Mouse (Mus musculus): ENCODE data around the gene Nfrkb.

The Nfrkb gene

DNA sequence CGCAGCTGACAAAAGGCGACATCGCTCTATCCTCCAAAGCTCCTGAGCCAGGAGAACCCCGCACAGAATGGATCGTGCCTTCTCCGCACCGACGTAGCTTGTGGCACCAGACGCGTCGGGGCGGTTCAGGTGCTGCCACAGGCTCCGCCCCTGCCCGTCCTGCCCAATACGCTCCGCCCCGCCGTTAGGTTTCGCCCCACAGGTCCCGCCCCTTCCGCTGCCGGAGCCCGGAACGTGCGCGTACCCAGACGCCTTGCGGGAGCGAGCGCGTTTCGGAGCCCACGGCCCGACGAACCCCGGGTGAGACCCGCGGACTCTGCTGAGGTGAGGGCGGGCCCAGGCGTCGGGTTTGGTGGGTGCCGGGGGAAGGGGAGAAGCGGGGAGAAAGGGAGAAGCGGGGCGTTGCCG lies at the start of gene Nfrkb:
Nfrkb (plus strand) TSS at position 246 of the 408 bp plus-strand sequence.
- DNase-seq (ENCODE audit: low spot score), result peak; percentile 91

DNA sequence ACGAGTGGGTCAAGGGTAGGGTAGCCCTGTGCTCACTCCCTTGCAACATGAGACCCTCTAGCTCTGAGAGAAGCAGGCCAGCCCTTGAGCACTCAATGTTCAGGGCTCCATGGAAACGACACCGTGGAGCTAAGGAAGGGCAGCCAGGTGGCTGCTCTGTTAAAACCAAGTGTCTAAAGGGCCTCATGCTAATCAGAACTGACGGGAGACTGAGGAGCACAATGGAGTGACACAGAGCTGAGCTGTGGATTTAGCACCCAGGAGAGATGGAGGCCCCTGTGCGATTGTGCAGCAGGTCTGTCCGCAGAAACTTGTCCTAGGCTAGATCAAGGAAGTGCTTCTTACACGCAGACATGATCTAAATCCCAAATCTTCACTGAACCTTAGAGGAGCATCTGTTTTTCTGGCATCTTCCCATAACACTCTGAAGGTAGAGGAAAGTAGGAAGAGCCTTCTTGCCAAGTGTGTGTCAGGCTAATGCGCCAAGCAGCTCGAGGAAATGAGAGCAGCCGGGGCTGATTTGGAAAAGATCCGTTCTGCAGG lies 41.6 kb upstream of the Nfrkb start:
- DNase-seq (ENCODE audit: low spot score), result no peak

- no peak for DNase-seq (ENCODE audit: low spot score)
Measured at GRCm38 (mm10) chr9:31346575-31347080, 39.4 kb upstream of the Nfrkb start.

GRCm38 (mm10) chr9:31348458-31348857 lies 37.5 kb upstream of the Nfrkb start:
- no peak for DNase-seq (ENCODE audit: low spot score)

DNA sequence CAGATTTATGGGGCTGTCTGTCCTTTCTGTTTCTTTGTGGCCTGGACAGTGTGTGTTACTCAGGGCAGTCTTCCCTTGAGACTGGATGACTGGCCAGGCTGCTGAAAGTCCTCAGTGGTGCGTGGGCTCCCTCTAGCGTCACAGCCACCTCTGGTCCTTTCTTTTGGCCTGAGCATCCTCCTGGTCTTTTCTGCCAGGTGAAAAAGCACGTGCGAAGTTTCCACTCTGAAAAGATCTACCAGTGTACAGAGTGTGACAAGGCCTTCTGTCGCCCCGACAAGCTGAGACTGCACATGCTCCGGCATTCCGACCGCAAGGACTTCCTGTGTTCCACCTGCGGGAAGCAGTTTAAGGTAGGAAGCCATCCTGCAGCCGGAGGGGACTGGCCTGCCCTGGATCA lies 37.1 kb upstream of the Nfrkb start:
- peak; percentile 79 for DNase-seq (ENCODE audit: low spot score)

GRCm38 (mm10) chr9:31352716-31353115 lies 33.3 kb upstream of the Nfrkb start:
- DNase-seq (ENCODE audit: low spot score), result no peak

- no peak for DNase-seq (ENCODE audit: low spot score)
Measured at GRCm38 (mm10) chr9:31353518-31353917, 32.5 kb upstream of the Nfrkb start.

DNA sequence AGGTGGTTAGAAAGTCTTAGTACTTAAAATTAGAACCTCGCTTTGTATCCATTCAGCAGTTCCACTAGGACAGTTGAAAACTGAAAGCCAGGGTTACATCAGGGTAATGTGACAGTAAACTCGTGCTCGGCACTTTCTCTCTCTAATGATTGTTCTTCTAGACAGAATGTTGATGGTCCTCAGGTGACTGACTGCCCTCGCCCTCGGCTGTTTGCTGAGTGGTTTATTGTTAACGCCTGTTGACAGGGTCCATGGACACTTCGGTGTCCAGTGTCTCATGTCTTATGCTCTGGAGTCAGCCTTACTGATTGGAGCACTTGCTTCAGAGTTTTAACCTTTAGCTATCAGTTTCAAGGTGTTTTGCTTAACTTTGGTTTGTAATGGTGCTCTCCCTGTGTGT lies 31.9 kb upstream of the Nfrkb start:
- DNase-seq (ENCODE audit: low spot score), result no peak

DNA sequence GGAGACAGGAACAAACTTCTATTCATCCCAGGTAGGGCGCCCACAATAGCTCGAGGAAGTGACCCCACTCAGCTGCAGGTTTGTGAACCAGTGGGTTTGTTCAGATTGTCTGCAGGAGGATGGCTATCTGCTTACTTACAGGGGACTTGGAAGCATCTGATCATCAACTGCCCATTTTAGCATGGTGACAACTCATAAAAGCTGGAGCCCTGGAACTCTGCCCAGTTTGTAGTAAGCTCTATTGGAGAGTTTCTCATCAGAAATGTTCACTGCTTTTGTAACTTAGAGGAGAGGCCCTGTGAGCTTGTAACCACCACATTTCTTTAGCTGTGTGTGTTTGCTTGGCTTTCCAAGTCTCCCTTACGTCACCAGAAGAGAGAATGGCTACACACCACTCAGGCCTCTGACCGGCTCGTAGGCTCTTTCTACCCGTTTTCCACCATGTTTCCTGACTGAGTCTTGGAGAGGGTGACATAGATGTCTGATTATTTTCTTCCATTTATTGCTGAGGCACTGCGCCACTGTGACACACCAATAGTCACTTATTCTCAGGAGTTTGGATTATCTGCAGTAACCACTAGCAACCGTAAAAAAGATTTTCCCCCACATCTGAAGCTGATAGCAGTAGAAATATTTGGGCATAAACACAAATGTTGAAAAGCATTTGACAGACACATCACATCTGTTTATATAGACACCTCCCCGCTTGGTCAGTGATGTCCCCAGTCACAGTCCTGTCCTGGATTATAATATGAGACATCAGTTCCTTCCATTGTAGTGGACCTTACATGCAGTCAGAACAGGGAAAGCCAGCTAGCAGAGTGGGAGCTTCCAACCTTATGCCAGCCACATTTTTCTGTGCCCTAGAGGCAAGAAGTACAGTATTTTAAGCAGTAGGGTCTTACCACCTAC lies 22.0 kb upstream of the Nfrkb start:
- DNase-seq (ENCODE audit: low spot score), result no peak

- peak; percentile 14 for DNase-seq (ENCODE audit: low spot score)
Measured at GRCm38 (mm10) chr9:31365086-31365485, 20.9 kb upstream of the Nfrkb start.

DNA sequence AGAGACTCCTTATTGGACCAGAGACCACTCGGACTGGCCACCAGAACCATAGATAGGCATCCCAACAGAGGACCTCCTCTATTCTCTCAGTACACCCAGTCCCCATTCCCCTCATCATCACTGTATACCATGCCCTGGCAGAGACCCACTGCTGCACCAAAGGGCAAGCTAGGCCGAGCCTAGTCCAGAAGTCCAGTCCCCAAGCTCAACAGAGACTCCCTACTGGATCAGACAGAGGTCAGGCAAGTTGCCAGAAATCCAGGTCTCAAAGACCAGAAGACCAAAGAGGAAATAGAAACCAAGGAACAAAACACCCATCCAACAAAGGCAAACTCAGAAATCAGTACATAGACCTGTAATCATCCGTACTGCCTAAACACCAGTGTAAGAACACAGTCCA lies 14.3 kb upstream of the Nfrkb start:
- DNase-seq (ENCODE audit: low spot score), result no peak

GRCm38 (mm10) chr9:31376661-31377060 lies 9.3 kb upstream of the Nfrkb start:
- DNase-seq (ENCODE audit: low spot score), result no peak

DNA sequence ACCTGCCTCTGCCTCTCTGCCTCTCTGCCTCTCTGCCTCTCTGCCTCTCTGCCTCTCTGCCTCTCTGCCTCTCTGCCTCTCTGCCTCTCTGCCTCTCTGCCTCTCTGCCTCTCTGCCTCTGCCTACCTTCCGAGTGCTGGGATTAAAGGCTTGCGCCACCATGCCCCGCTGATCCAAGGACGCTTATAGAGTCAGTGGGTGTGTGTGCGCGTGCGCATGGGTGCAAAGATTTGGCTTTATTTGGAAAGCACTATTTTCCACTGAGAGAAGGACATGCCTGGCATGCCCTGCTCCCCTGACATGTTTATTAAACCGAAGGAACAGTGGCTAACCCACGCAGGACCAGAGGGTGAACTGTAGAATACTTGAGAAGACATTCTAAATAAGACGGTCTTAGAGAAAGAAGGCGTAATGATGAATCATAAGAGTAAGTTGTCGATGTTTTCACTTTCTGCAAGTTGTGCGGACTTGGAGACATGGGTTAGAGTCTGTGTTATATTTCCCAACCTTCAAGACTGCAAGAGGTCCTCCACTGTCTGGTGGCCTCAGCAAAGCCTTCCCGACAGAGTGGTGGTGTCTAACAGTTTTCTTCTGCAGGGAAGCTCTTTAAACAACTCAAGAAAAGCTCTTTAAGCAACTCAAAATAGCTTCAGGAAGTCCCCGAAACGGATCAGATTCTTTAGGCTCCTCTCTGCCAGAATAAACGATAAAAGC lies 1.0 kb upstream of the Nfrkb start:
- DNase-seq (ENCODE audit: low spot score), result no peak

GRCm38 (mm10) chr9:31385500-31385869 lies 507 bp upstream of the Nfrkb start:
- DNase-seq (ENCODE audit: low spot score), result no peak

DNA sequence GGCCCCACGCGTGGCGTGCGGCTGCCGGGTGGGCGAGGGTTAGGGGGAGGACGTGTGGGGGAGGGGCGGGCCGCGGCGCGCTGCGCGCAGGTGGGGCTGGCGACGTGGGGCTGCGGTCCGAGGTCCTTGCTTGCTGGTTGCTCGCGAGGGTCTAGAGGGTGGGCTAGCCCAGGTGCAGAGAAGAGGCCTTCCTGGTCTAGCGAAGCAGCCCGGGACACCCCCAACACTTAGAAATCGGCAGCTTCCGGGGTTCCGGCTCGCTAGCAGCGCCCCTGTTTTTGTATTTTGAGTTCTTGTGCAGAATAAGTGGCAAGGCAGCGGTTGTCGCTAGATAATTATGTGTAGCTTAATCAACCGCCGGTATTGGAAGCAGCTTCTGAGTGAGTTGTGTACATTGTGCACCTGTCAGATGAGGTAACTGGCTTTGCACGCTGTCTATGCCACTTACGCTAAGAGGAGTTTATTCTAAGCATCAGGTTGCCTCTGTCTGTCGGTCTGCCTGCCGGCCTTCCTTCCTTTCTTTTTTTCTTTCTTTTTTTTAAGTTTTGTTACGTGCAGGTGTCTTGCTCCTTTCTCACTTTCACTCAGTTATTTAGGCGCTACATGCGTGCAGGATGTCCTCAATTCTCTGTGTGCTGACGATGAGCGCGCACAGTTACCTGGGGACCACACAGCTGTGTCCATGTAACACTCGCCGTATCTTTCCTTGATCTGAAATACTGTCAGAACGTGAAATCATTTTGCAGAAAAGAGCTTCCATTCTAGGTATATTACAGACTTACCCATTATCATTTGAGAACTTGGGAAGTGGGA lies 582 bp downstream of the Nfrkb start:
- peak; percentile 20 for DNase-seq (ENCODE audit: low spot score)

DNA sequence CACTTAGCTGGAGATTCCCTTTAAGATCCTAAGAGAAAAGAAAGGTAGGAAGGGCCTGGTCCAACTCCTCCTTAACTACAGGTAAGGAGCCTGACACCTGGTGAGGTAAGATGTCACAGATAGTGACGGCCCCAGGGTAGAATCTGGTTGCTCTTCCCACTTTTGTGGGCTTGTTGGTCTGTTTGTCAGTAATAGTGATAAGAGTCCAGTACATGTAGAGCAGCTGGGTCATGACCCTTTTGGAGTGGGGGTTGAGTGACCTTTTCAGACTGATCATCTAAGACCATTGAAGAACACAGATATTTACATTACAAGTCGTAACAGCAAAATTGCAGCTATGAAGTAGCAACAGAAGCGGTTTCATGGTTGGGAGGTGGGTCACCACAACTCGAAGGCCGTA lies 1.2 kb downstream of the Nfrkb start:
- no peak for DNase-seq (ENCODE audit: low spot score)

DNA sequence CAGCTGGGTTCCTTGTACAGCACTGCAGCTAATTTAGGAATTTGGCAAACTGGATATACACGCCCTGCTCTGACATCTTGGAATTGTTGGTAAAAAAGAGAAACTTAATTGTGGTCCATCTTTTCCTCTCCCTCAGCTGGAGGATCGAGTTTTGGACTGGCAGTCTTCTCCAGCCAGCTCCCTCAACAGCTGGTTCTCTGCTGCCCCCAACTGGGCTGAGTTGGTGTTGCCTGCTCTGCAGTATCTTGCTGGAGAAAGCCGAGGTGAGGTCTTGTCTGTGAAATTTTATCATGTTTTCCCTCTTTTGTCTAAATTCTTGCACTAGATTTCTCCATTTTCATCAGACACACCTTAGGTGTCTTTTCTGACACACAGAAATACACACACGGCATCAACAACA lies 14.4 kb downstream of the Nfrkb start:
- peak; percentile 51 for DNase-seq (ENCODE audit: low spot score)

- DNase-seq (ENCODE audit: low spot score), result no peak
Measured at GRCm38 (mm10) chr9:31404311-31404710, 18.3 kb downstream of the Nfrkb start.

DNA sequence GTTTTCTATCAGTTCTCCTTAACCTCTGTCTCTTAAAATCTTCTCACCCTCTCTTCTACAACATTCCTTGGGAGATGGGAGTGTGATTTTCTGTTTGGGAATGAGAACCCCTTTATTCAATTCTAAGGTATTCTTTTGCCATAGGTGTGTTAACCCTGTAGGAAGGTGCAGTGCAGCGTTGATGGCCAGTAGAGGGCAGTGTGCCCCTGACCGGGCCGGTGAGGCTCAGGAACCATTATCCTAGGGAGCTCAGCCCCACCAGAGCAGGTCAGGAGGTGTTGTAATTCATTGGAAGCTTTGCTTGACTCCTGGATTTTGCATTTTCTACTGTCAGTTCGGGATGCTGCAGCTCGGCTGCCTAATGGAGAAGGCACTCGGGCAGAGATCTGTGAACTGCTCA lies 19.2 kb downstream of the Nfrkb start:
- DNase-seq (ENCODE audit: low spot score), result no peak

DNA sequence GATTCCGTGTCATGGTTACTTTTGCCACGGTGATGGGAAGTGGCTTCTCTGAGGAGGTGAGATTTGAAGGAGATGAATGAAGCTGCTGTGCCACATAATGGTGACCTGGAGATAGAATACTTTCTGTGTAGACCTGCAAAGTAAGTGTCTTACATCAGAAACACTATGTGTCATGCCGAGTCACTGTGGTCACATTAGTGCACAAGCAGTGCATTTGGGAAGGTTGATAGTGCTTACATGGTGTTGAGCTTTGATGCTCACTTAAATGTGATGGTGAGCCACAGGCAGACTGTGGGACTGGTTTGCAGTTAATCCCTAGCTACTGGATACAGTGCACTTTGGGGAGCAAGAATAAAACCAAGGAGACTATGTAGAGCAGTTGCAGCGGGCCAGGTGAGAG lies 26.2 kb downstream of the Nfrkb start:
- DNase-seq (ENCODE audit: low spot score), result no peak

DNA sequence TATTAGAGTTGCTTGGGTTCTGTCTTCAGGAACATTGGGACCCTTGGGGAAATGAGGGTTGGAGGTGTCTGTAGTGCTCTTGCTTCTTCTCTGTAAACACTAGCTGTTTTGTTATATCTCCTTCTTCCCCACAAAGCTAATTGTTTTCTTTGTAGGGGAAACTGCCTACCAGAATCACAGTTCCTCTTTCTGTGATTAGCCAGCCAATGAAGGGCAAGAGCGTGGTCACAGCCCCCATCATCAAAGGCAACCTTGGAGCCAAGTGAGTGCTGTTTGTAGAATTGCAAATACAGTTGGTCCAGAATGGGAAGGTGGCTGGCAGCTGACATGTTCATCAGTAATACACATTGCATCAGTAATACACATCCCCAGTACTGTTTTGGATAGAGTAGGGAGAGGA lies 32.8 kb downstream of the Nfrkb start:
- DNase-seq (ENCODE audit: low spot score), result no peak

DNA sequence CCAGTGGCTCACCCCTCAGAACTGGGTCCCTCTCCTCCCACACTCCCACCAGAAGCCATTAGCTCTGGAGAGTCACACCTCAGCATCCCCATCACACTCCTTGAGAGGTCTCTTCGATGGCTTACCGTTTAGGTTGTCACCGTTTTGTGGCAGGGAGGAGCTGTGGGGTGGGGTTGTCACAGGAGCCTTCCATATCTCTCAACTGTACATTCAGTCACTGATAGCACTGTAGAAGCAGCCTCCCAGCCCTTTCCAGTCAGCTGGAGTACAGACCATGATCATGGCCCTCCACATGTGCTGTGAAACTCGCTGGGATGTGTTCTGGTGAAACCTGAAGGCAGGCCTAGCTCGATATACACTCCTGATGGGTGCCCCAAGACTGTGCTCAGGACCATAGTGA lies 36.2 kb downstream of the Nfrkb start:
- no peak for DNase-seq (ENCODE audit: low spot score)
